Mouse (Mus musculus) megakaryocyte, embryonic 14.5 days (primary cell): ENCODE measurements around the gene Akr1a1.

Experiments used
- FLI1 ChIP-seq: IDR thresholded peaks from 2 replicates; pipeline ENCODE4 v1.6.1; 2012; ENCODE audit warnings: low read length, inconsistent platforms, mixed read lengths
- GATA1 ChIP-seq: IDR thresholded peaks from 3 replicates; pipeline ENCODE4 v1.6.1; 2012; ENCODE audit warnings: mixed read lengths, low read length, inconsistent platforms, borderline replicate concordance

DNA sequence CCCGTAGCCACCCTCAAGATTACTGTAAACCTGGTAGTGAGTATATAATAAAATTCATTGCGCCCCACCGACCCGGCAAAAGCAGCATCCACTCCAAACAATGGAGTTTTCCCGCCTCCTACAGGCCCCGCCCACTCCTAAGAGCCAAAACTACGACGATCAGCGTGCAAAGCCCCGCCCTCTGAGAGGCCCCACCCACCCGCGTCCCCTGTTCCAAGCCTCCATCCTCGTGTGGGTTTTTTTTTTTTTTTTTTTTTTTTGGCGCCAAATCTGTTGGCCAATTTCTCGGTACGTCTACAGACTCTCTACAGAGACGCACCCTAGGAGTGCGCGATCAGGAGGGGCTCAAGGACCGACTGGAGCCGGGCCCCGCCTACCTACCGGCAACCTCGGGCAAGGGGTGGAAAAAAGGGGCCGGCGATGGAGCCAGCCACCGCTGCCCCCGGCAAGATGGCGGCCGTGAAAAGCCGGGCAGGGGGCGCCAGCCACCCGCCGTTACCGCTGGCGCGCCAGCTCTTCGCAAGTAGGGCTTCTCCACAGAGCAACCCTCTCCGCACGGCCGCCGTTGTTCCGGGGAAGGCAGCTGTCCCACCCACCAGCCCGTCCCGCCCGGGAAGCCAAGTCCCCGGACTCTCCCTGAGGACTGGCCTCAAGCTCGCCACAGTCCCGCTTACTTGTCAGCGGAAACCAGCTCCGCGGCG, 24.7 kb downstream of the Akr1a1 start:
- TF ChIP-seq GATA1, result no peak
- TF ChIP-seq FLI1, result no peak
